Mouse (Mus musculus) Muller cell, postnatal 12 days (primary cell): ENCODE results near the gene Git1.

ENCODE experiments used
- DNase-seq: peaks from one replicate; pipeline ENCODE4 v3.0.0-alpha.2; 2015; ENCODE audit errors: inconsistent ontology term

Gene Git1

GRCm38 (mm10) chr11:77501392-77501791, 8.0 kb downstream of the Git1 start:
- peak; percentile 63 for DNase-seq

GRCm38 (mm10) chr11:77501971-77502370, 8.6 kb downstream of the Git1 start:
- no peak for DNase-seq

GRCm38 (mm10) chr11:77502481-77502880, 9.1 kb downstream of the Git1 start:
- DNase-seq, result no peak

DNA sequence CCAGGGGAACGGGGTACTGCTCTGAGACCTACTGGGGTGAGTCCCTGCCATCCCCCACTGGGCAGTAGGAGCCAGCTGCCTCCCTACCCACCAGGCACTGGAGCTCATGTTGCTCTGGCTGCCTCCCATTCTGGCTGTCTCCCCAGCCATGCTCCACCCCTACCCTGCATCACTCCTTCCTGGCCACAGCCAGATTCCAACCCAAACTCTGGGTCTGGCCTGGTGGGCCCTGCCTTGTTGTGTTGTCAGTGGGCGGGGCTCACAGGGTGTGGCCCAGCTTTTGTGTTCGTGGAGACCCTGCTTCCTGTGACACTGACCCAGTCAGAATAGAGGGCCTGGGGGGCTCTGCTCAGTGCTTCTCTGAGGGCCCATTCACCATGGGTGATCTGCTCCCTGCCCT, 10.1 kb downstream of the Git1 start:
- DNase-seq, result peak; percentile 62

DNA sequence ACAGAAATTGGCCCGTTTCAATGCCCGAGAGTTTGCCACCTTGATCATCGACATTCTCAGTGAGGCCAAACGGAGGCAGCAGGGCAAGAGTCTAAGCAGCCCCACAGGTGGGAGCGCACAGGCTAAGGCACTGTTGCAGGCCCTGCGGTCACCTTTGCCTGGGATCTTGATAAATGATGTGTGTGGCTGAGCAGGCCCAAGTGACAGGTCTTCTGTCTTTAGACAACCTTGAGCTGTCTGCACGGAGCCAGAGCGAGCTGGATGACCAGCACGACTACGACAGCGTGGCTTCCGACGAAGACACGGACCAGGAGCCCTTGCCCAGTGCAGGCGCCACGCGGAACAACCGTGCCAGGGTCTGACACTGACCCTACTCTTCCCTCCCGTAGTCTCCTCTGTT, 11.0 kb downstream of the Git1 start:
- DNase-seq, result no peak

- DNase-seq, result no peak
These were observed 12.1 kb downstream of the Git1 start for GRCm38 (mm10) chr11:77505291-77505980.

DNA sequence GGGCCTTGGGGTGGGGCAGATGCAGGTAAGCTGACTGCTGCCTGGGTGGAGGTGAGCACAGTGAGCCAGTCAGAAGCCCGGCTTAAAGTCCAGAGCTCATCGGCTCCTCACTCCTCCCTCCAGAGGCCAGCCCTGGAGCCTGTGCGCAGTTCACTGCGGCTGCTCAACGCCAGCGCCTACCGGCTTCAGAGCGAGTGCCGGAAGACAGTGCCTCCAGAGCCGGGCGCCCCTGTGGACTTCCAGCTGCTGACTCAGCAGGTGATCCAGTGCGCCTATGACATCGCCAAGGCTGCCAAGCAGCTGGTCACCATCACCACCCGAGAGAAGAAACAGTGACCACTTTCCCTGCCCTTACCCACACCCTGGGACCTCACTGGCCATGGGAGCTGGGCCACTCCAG, 12.9 kb downstream of the Git1 start:
- DNase-seq, result no peak

DNA sequence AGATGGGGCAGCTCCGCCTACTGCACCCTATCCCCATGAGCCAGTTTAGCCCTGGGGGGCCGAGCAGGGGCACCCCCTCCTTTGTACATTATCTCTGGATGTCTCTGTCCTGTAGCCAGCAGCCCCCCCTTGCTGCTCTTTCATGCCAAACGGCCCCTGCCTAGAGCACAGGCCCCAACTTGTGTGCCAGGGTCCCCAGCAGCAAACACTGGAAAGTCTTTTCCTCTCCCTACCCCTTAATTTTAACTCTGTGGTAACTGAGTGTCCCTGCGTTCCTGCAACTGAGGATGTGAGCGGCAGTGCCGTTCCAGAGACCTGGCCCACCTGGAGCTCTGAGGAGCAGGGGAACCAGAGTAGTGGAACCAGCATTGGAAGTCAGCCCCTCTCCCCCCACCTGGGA, 13.6 kb downstream of the Git1 start:
- DNase-seq, result no peak

DNA sequence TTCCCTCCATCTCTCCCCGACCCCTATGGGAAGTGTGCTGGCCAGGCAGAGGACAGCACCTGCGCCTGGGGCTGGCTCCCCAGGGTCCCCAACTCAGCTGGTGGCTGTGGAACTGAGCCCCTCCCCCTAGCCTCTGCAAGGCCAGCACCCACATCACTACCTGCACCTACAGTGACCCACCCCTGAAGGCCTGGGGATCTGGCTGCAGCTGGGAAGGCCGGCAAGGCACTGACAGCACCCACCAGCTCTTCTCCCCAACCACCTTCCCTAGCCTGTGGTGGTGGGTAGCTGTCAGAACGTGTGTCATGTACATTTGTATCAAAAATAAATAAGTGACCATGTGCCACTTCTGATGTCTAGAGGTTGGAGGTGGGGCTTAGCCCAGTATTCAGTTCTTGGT, 14.1 kb downstream of the Git1 start:
- DNase-seq, result no peak

DNA sequence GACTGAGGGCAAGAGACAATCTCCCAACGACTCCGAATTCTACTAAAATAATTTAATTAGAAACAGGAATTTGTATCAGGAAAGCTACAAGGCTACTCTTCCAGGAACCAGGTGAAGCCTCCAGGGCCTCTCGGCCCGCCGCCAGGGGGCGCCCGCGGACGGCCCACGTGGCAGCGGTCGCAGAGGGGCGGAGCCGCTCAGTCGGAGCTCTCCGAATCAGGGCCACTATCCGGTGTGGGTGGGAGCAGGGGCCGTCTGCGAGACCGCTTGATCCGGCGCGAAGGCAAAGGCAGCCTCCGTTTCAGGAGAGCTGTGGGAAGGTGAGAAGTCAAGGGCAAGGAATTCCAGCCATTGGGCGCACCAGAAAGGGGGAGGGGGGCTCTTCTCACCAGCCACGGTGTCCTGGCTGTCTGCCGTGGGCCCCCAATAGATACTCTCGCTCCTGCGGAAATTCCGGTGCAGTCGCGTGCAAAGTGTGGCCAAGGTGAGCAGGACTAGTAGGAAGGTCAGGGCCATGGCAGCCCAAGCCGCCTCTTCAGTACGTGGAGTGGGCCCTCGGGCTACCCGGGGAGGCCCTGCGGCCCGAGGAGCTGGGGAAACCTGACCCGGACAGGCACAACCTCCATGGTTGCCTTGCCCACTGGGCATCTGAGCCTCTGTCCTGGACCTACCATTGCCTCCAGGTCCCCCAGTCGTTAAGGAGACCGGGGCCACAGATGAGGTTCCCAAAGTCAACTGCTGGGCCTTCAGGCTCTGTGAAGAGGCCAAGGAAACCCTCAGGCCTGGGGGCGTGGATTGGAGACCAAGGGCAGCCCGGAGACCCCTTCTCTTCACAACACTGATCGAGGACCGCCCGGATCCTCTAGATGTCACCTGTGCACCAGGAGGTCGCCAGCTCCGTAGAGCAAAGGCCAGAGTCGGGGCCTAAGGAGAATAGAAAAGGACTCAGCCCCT, 15.0 kb downstream of the Git1 start:
- peak; percentile 82 for DNase-seq

GRCm38 (mm10) chr11:77511336-77511735, 18.0 kb downstream of the Git1 start:
- DNase-seq, result no peak

DNA sequence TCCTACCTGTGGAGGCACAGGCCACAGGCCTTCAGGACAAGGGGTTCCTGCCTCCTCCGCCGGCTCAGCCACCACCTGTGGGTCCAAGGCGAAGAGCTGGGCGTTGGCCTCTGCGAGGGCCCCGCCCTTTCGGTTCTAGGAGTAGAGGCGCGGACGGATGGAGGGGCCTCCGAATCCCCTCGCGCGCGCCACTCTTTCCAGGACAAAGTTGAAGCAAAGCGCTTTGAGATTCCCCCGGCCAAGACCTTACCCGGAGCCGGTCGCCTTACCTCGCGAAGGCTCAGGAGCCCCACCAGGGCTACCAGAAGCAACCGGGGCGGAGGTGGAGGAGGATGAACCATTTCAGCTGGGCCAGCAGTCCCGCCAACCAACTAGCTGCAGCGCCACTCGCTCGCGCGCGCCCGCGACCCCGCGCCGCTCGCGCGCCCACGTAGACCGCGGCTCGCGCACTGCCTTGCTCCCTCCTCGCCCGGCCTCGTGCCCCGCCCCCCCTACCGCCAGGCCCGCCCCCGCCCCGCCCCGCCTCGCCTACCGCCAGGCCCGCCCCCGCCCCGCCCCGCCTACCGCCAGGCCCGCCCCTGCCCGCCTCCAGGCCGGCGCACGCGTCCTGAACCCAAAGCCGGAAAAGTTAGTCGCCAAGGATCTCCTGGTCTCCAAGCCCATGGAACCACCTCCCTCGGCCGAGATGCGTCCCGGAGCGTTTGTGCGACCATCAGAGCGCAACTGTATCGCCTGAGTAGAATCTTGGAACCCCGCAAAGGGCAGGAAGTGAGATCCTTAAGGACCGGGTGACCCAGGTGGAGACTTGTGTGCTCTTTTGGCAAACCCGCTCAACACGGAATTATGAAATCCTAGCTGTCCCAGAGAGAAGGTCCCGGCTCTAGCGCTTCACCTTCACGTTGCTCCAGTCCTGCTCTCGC, 19.8 kb downstream of the Git1 start:
- DNase-seq, result peak; percentile 96

GRCm38 (mm10) chr11:77513811-77514170, 20.4 kb downstream of the Git1 start:
- no peak for DNase-seq

- no peak for DNase-seq
These were observed 21.0 kb downstream of the Git1 start for GRCm38 (mm10) chr11:77514281-77514831.

DNA sequence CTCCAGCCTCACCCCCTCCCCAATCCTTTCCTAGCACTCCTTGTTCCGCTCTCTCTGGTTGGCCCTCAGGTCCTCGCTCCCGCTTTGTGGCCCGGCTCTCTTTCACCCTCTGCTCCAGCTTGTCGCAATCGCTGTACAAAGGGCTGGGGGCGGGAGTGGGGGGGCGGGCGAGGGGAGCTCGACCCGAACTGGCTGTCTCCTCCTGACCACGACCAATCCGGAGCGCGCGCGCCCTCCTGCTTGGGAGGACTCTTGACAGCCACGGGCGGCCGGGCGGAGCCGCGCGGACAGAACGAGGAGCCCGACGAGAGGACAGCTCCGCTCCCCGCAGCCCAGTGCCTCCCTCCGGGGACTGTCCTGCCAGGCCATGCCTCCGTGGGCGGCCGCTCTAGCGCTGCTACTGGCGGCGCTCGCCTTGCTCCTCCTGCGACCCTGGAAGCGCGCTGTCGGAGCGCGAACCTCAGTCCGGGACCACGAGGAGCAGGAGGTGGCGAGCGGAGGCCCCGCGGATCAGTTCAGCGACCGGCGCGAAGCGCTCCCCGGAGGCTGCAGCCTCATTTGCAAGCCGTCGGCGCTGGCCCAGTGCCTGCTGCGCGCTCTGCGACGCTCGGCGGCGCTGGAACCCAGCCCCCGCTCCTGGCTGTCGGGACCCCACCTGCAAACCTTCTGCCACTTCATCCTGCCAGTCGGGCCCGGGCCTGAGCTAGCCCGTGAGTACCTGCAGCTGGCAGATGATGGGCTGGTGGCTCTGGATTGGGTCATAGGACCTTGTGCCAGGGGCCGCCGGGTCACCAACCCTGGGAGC, 21.7 kb downstream of the Git1 start, which contains the start of gene Abhd15:
Gene Abhd15 (plus strand): TSS at position 290 of the 805 bp plus-strand sequence.
- peak; percentile 97 for DNase-seq

- DNase-seq, result no peak
These were observed 22.5 kb downstream of the Git1 start, which contains the start of gene Trp53i13 for GRCm38 (mm10) chr11:77515637-77516552. Gene Trp53i13, minus strand, starts transcription at chr11:77515980.

DNA sequence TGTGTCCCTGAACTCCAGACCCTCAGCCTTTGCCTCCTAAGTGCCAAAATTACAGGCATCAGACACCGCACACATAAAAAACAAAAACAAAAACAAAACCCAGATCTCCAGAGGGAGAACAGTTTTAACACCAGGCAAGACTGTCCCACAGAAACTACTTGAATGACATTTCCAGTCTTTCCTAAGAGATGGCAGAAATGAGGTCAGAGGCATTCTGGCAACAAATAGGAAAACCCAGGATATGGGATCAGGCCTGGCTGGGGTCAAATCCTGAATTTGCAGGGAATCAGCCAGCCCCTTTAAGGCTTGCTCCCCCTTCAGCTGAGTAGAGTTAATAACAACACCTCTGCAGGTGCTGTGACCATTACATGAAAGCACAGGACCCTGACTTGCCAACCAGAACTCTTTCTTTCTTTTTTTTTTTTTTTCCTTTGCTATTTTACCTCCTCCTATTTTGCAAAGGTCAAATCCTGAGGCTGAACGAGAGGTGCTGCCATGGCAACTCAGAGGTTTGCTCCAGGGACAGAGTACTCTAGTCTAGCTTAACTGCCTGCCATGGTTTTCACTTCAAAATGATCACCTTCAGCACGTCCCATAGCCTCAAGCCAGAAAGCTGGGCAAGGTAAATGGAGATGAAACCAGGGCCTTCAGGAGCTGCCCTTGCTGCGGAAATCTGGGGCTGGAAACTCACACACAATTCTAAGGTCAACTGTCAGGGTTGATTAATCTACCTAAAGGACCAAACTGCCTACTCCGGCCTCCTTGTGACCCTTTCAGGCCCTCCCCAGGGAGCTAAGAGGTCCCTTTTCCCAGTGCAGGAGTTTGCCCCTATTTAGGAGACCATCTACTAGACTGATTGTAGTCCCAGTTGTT, 23.4 kb downstream of the Git1 start:
- DNase-seq, result no peak

DNA sequence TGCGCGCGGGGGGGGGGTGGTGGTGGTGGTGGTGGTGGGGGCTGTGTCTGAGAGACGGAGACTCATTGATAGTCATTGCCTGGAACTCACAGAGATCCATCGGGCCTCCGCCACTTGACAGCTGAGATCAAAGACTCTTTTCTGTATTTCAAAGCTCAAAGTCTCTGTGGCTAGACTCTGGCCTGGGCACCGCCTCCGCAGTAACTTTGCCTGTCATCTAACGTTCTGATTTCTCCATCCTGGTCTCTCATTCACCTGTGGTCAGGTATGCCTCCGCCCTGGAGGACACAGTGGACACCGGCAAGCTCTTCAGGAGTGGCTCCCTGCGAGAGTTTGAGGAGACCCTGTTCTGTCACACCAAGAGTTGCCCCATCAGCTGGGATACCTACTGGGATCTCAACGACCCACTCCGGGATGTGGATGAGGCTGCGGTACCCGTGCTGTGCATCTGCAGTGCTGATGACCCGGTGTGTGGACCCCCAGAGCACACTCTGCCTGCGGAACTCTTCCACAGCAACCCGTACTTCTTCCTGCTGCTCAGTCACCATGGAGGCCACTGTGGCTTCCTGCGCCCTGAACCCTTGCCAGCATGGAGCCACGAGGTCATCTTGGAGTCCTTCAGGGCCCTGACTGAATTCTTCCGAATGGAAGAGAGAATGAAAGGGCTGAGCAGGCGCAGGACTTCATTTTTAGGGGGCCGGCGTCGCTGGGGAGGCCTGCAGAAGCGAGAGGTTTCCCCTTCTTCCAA, 24.9 kb downstream of the Git1 start:
- no peak for DNase-seq
